Mouse (Mus musculus): ENCODE results near the gene Psen2.

The Psen2 gene

GRCm38 (mm10) chr1:180274725-180275308, 11.6 kb upstream of the Psen2 start:
- DNase-seq (ENCODE audit: low spot score): no peak

- no peak for DNase-seq (ENCODE audit: low spot score)
Measured at GRCm38 (mm10) chr1:180269033-180269432, 5.8 kb upstream of the Psen2 start.

- DNase-seq (ENCODE audit: low spot score): peak; percentile 95
Measured at GRCm38 (mm10) chr1:180268249-180269031, 5.2 kb upstream of the Psen2 start.

GRCm38 (mm10) chr1:180267151-180267550, 3.9 kb upstream of the Psen2 start:
- no peak for DNase-seq (ENCODE audit: low spot score)

- no peak for DNase-seq (ENCODE audit: low spot score)
Measured at GRCm38 (mm10) chr1:180265399-180265798, 2.2 kb upstream of the Psen2 start.

- DNase-seq (ENCODE audit: low spot score): no peak
Measured at GRCm38 (mm10) chr1:180264851-180265250, 1.6 kb upstream of the Psen2 start.

GRCm38 (mm10) chr1:180264389-180264788, 1.2 kb upstream of the Psen2 start:
- DNase-seq (ENCODE audit: low spot score): no peak

GRCm38 (mm10) chr1:180261857-180262570, 1.2 kb downstream of the Psen2 start:
- DNase-seq (ENCODE audit: low spot score): peak; percentile 61

- DNase-seq (ENCODE audit: low spot score): no peak
Measured at GRCm38 (mm10) chr1:180261415-180261814, 1.8 kb downstream of the Psen2 start.

- DNase-seq (ENCODE audit: low spot score): peak; percentile 55
Measured at GRCm38 (mm10) chr1:180260886-180261285, 2.4 kb downstream of the Psen2 start.

GRCm38 (mm10) chr1:180259753-180260152, 3.5 kb downstream of the Psen2 start:
- no peak for DNase-seq (ENCODE audit: low spot score)

- DNase-seq (ENCODE audit: low spot score): no peak
Measured at GRCm38 (mm10) chr1:180257446-180257845, 5.8 kb downstream of the Psen2 start.

- no peak for DNase-seq (ENCODE audit: low spot score)
Measured at GRCm38 (mm10) chr1:180256866-180257265, 6.4 kb downstream of the Psen2 start.

GRCm38 (mm10) chr1:180256138-180256674, 7.0 kb downstream of the Psen2 start:
- peak; percentile 95 for DNase-seq (ENCODE audit: low spot score)

- DNase-seq (ENCODE audit: low spot score): peak; percentile 63
Measured at GRCm38 (mm10) chr1:180255294-180256117, 7.7 kb downstream of the Psen2 start.

GRCm38 (mm10) chr1:180254316-180254715, 8.9 kb downstream of the Psen2 start:
- no peak for DNase-seq (ENCODE audit: low spot score)

- no peak for DNase-seq (ENCODE audit: low spot score)
Measured at GRCm38 (mm10) chr1:180252656-180253190, 10.5 kb downstream of the Psen2 start.

- no peak for DNase-seq (ENCODE audit: low spot score)
Measured at GRCm38 (mm10) chr1:180251176-180252048, 11.8 kb downstream of the Psen2 start.

- no peak for DNase-seq (ENCODE audit: low spot score)
Measured at GRCm38 (mm10) chr1:180250441-180250830, 12.8 kb downstream of the Psen2 start.

- peak; percentile 69 for DNase-seq (ENCODE audit: low spot score)
Measured at GRCm38 (mm10) chr1:180249666-180250440, 13.4 kb downstream of the Psen2 start.
